Mouse (Mus musculus) G1E (cell line): ENCODE data around the gene Sertad4.

ENCODE experiments used
- CTCF ChIP-seq: IDR thresholded peaks from 2 replicates; pipeline ENCODE4 v1.5.1; 2012; ENCODE audit warnings: low read depth, low read length, inconsistent platforms, mixed read lengths
- GATA1 ChIP-seq: IDR thresholded peaks from 2 replicates; pipeline ENCODE4 v1.6.1; 2012; ENCODE audit warnings: borderline replicate concordance, low read length, inconsistent platforms, mixed read lengths
- GATA2 ChIP-seq: IDR thresholded peaks from 2 replicates; pipeline ENCODE4 v1.6.1; 2012; ENCODE audit warnings: low read depth, low read length, inconsistent platforms, borderline replicate concordance
- TAL1 ChIP-seq: conservative IDR thresholded peaks from 2 replicates; pipeline ENCODE4 v1.6.1; 2012; ENCODE audit warnings: low read depth, low read length, inconsistent platforms, mixed read lengths

- TF ChIP-seq GATA1 = no peak
- no peak for TF ChIP-seq TAL1
- TF ChIP-seq CTCF = no peak
- TF ChIP-seq GATA2 = no peak
Measured at GRCm38 (mm10) chr1:192900913-192901312, 45.4 kb upstream of the Sertad4 start.
